Mouse (Mus musculus) thymus, adult 2 months (tissue): ENCODE measurements at regions not wholly inside any gene's neighbourhood (a gene's known extent, or its start where the extent isn't known, plus 50 kb on each side); places are given as distances from the start of the nearest gene placed in this dataset.

Experiments
- CTCF ChIP-seq: fragments of 200-500 bp; IDR thresholded peaks from 2 replicates; pipeline ENCODE4 v1.5.1; 2012; ENCODE audit warnings: mild to moderate bottlenecking, control low read depth, low read length, moderate library complexity, borderline replicate concordance; ENCODE audit not compliant: control insufficient read depth, poor library complexity, insufficient read depth; ENCODE audit errors: extremely low read depth
- POLR2A ChIP-seq: fragments of 200-500 bp; IDR thresholded peaks from 2 replicates; pipeline ENCODE4 v1.6.1; 2012; ENCODE audit warnings: mild to moderate bottlenecking, low read length, control low read depth, moderate library complexity; ENCODE audit not compliant: control insufficient read depth, poor library complexity, insufficient read depth; ENCODE audit errors: extremely low read depth

- no peak for TF ChIP-seq CTCF
- TF ChIP-seq POLR2A, result no peak
Observed at GRCm38 (mm10) chr16:22708768-22709167, 51.7 kb upstream of the Dgkg start.
